Mouse (Mus musculus): ENCODE data around the gene Hypk. TPM values are rescaled to one million over a fixed set of nuclear protein-coding genes. Genes with fewer than 3 reads are reported as not detected.

Hypk gene
- total RNA-seq (2023; ENCODE audit: inconsistent age), result 33.7 to 42.6 TPM (median 34.8 TPM) in 4 replicates

GRCm38 (mm10) chr2:121452990-121453389, at the start of gene Hypk:
Gene Hypk (plus strand): TSS chr2:121453290.

GRCm38 (mm10) chr2:121413387-121414042, 39.6 kb upstream of the Hypk start, which contains the start of the genes Pdia3 and Catsper2:
Gene Pdia3 (plus strand): TSS chr2:121413775.
Gene Catsper2 (minus strand): TSS chr2:121413792.

GRCm38 (mm10) chr2:121444178-121444577, 8.9 kb upstream of the Hypk start, which contains the start of gene Ell3:
Gene Ell3 (minus strand): TSS chr2:121444278.

GRCm38 (mm10) chr2:121448739-121449535, 4.2 kb upstream of the Hypk start, which contains the start of gene Serf2:
Gene Serf2 (plus strand): TSS chr2:121449195.

GRCm38 (mm10) chr2:121456692-121457642, 3.9 kb downstream of the Hypk start, which contains the start of gene Serinc4:
Gene Serinc4 (minus strand): TSS chr2:121456781.

GRCm38 (mm10) chr2:121473301-121474179, 20.4 kb downstream of the Hypk start, which contains the start of gene Mfap1b:
Gene Mfap1b (minus strand): TSS chr2:121474067.

GRCm38 (mm10) chr2:121505942-121506882, 53.1 kb downstream of the Hypk start, which contains the start of the genes Mfap1a and Wdr76:
Gene Mfap1a (minus strand): TSS chr2:121506665.
Gene Wdr76 (plus strand): TSS chr2:121506723.

Other genes starting within 250 kb of the Hypk start
- gene Trp53bp1, start 181.9 kb upstream of the Hypk start, total RNA-seq (2023; ENCODE audit: inconsistent age), result 80.7 to 99.9 TPM (median 95.7 TPM) in 4 replicates
- 0.06 to 0.61 TPM (median 0.11 TPM) in 4 replicates for gene Map1a, start 163.7 kb upstream of the Hypk start, total RNA-seq (2023; ENCODE audit: inconsistent age)
- 25.8 to 32.5 TPM (median 27.5 TPM) in 4 replicates for gene Ppip5k1, start 97.9 kb upstream of the Hypk start, total RNA-seq (2023; ENCODE audit: inconsistent age)
- not detected in 4 replicates for gene Ckmt1, start 95.6 kb upstream of the Hypk start, total RNA-seq (2023; ENCODE audit: inconsistent age)
- 0.09 TPM in 1 of 4 replicates, not detected in the others for gene Strc, start 66.1 kb upstream of the Hypk start, total RNA-seq (2023; ENCODE audit: inconsistent age)
- gene Pdia3, start 39.5 kb upstream of the Hypk start, total RNA-seq (2023; ENCODE audit: inconsistent age), result 149 to 163 TPM (median 152 TPM) in 4 replicates
- gene Catsper2, start 39.5 kb upstream of the Hypk start, total RNA-seq (2023; ENCODE audit: inconsistent age), result 2.7 to 2.9 TPM (median 2.7 TPM) in 4 replicates
- gene Ell3, start 9.0 kb upstream of the Hypk start, total RNA-seq (2023; ENCODE audit: inconsistent age), result 81.8 to 98.2 TPM (median 88.5 TPM) in 4 replicates
- gene Serf2, start 4.1 kb upstream of the Hypk start, total RNA-seq (2023; ENCODE audit: inconsistent age), result 263 to 333 TPM (median 283 TPM) in 4 replicates
- 0.58 to 1.4 TPM (median 0.70 TPM) in 4 replicates for gene Serinc4, start 3.5 kb downstream of the Hypk start, total RNA-seq (2023; ENCODE audit: inconsistent age)
- gene Mfap1b, start 20.8 kb downstream of the Hypk start, total RNA-seq (2023; ENCODE audit: inconsistent age), result 44.1 to 51.4 TPM (median 47.3 TPM) in 4 replicates
- gene Mfap1a, start 53.4 kb downstream of the Hypk start, total RNA-seq (2023; ENCODE audit: inconsistent age), result 44.7 to 51.3 TPM (median 49.1 TPM) in 4 replicates
- gene Wdr76, start 53.4 kb downstream of the Hypk start, total RNA-seq (2023; ENCODE audit: inconsistent age), result 12.9 to 18.0 TPM (median 16.6 TPM) in 4 replicates